Mouse (Mus musculus) MEL (cell line): Measurements from ENCODE around the gene Mag. TPM values are rescaled to one million over a fixed set of nuclear protein-coding genes. Genes with fewer than 3 reads are reported as not detected.

Experiments used
- DNase-seq: peaks from one replicate; pipeline ENCODE4 v3.0.0; 2011; ENCODE audit warnings: low read depth, low spot score
- H3K27ac ChIP-seq: 2 replicates; pipeline ENCODE4 v1.5.1; 2012; ENCODE audit warnings: low read depth, mild to moderate bottlenecking, control low read depth, low read length, moderate library complexity; ENCODE audit not compliant: control insufficient read depth
- H3K27me3 ChIP-seq, 2 experiments: fragments of 150-350 bp in 1 of 2; sonication (generic) in 1 of 2; 2 replicates each; pipeline ENCODE4 v1.6.1; 2012; ENCODE audit warnings: low read length in 2 of 2, mild to moderate bottlenecking in 2 of 2, improper control_type of control experiment in 1 of 2, moderate library complexity in 1 of 2; ENCODE audit not compliant: insufficient read depth in 2 of 2, control insufficient read depth in 1 of 2
- H3K36me3 ChIP-seq, 2 experiments: 2 replicates each; pipeline ENCODE4 v1.6.1; 2012 to 2014; ENCODE audit warnings: low read length in 2 of 2, improper control_type of control experiment in 1 of 2, inconsistent platforms in 1 of 2, mild to moderate bottlenecking in 1 of 2; ENCODE audit not compliant: insufficient read depth in 2 of 2, control insufficient read depth in 1 of 2
- H3K4me1 ChIP-seq, 2 experiments: fragments of 150-350 bp in 1 of 2; sonication (generic) in 1 of 2; 2 replicates each; pipeline ENCODE4 v1.6.1; 2012; ENCODE audit warnings: low read length in 2 of 2, improper control_type of control experiment in 1 of 2, mild to moderate bottlenecking in 1 of 2; ENCODE audit not compliant: insufficient read depth in 2 of 2, control insufficient read depth in 1 of 2
- H3K4me3 ChIP-seq, 2 experiments: fragments of 150-350 bp in 1 of 2; sonication (generic) in 1 of 2; 2 replicates each; pipeline ENCODE4 v1.5.1; 2012; ENCODE audit warnings: low read depth in 2 of 2, low read length in 2 of 2, mild to moderate bottlenecking in 2 of 2, moderate library complexity in 2 of 2, control low read depth in 1 of 2, improper control_type of control experiment in 1 of 2; ENCODE audit not compliant: control insufficient read depth in 1 of 2, insufficient read depth in 1 of 2
- H3K79me2 ChIP-seq: 2 replicates; pipeline ENCODE4 v1.6.1; 2012; ENCODE audit warnings: mild to moderate bottlenecking, low read length, moderate library complexity; ENCODE audit not compliant: control insufficient read depth, poor library complexity, insufficient read depth
- H3K9ac ChIP-seq: 2 replicates; pipeline ENCODE4 v1.6.1; 2012; ENCODE audit warnings: low read depth, mild to moderate bottlenecking, control low read depth, low read length, moderate library complexity; ENCODE audit not compliant: control insufficient read depth, poor library complexity, severe bottlenecking
- H3K9me3 ChIP-seq: fragments of 150-350 bp; sonication (generic); replicated peaks from 2 replicates; pipeline ENCODE4 v1.6.1; 2012; ENCODE audit warnings: mild to moderate bottlenecking, low read length, improper control_type of control experiment, moderate library complexity; ENCODE audit not compliant: insufficient read depth
- CHD2 ChIP-seq: IDR thresholded peaks from 2 replicates; pipeline ENCODE4 v1.6.1; 2011; ENCODE audit warnings: low read length, improper control_type of control experiment
- GABPA ChIP-seq: IDR thresholded peaks from 2 replicates; pipeline ENCODE4 v1.6.1; 2012; ENCODE audit warnings: low read depth, mild to moderate bottlenecking, inconsistent platforms, low read length, improper control_type of control experiment, moderate library complexity
- HCFC1 ChIP-seq: IDR thresholded peaks from 2 replicates; pipeline ENCODE4 v1.6.1; 2012; ENCODE audit warnings: low read depth, mild to moderate bottlenecking, inconsistent platforms, low read length, improper control_type of control experiment, moderate library complexity
- MAX ChIP-seq: IDR thresholded peaks from 2 replicates; pipeline ENCODE4 v1.6.1; 2011; ENCODE audit warnings: low read length, improper control_type of control experiment
- MEF2A ChIP-seq: IDR thresholded peaks from 2 replicates; pipeline ENCODE4 v1.6.1; 2014; ENCODE audit warnings: low read depth, mild to moderate bottlenecking, inconsistent platforms, low read length, improper control_type of control experiment; ENCODE audit not compliant: poor library complexity, insufficient replicate concordance, severe bottlenecking; ENCODE audit errors: extremely low read depth
- MXI1 ChIP-seq: IDR thresholded peaks from 2 replicates; pipeline ENCODE4 v1.6.1; 2011; ENCODE audit warnings: mild to moderate bottlenecking, low read depth, low read length, improper control_type of control experiment
- MYB ChIP-seq: IDR thresholded peaks from 2 replicates; pipeline ENCODE4 v1.6.1; 2011; ENCODE audit warnings: mild to moderate bottlenecking, low read depth, low read length, improper control_type of control experiment
- NRF1 ChIP-seq: IDR thresholded peaks from 2 replicates; pipeline ENCODE4 v1.6.1; 2014; ENCODE audit warnings: low read depth, mild to moderate bottlenecking, inconsistent platforms, low read length, improper control_type of control experiment, moderate library complexity; ENCODE audit not compliant: poor library complexity, insufficient read depth, severe bottlenecking
- RAD21 ChIP-seq: IDR thresholded peaks from 2 replicates; pipeline ENCODE4 v1.6.1; 2011; ENCODE audit warnings: mild to moderate bottlenecking, low read depth, low read length, improper control_type of control experiment
- TBP ChIP-seq: IDR thresholded peaks from 2 replicates; pipeline ENCODE4 v1.8.0; 2011; ENCODE audit warnings: low read depth, low read length, improper control_type of control experiment
- TCF12 ChIP-seq: IDR thresholded peaks from 2 replicates; pipeline ENCODE4 v1.6.1; 2014; ENCODE audit warnings: low read depth, mild to moderate bottlenecking, inconsistent platforms, low read length, improper control_type of control experiment, moderate library complexity
- USF1 ChIP-seq: IDR thresholded peaks from 2 replicates; pipeline ENCODE4 v1.6.1; 2014; ENCODE audit warnings: low read depth, mild to moderate bottlenecking, inconsistent platforms, low read length, improper control_type of control experiment, moderate library complexity
- USF2 ChIP-seq, 2 experiments: IDR thresholded peaks; 2 replicates each; pipeline ENCODE4 v1.6.1; 2011 to 2012; ENCODE audit warnings: improper control_type of control experiment in 2 of 2, low read length in 2 of 2, borderline replicate concordance in 1 of 2, inconsistent platforms in 1 of 2, low read depth in 1 of 2, mild to moderate bottlenecking in 1 of 2; ENCODE audit not compliant: insufficient read depth in 1 of 2
- ZC3H11A ChIP-seq: IDR thresholded peaks from 2 replicates; pipeline ENCODE4 v1.6.1; 2012; ENCODE audit warnings: low read depth, mild to moderate bottlenecking, inconsistent platforms, low read length, improper control_type of control experiment
- ZKSCAN1 ChIP-seq: IDR thresholded peaks from 2 replicates; pipeline ENCODE4 v1.6.1; 2012; ENCODE audit warnings: low read depth, mild to moderate bottlenecking, inconsistent platforms, low read length, improper control_type of control experiment, moderate library complexity
- ZNF384 ChIP-seq: IDR thresholded peaks from 2 replicates; pipeline ENCODE4 v1.6.1; 2012; ENCODE audit warnings: low read depth, mild to moderate bottlenecking, inconsistent platforms, low read length, improper control_type of control experiment
- polyA plus RNA-seq, 2 experiments: library from polyadenylated mRNA; stranded (reverse) in 1 of 2; unstranded in 1 of 2; fragments of >175 nt in 1 of 2; fragments of >200 nt in 1 of 2; gene quantifications; 2 replicates each; pipeline versions ENCODE4 v1.2.1 to v1.2.4; 2012; ENCODE audit warnings: low replicate concordance in 2 of 2, low read depth in 1 of 2; ENCODE audit not compliant: insufficient read length in 2 of 2, insufficient read depth in 1 of 2, missing spikeins in 1 of 2
- total RNA-seq: library from RNA; depleted of rRNA; stranded (reverse); fragments of 300-350 nt; gene quantifications from 2 replicates; pipeline ENCODE4 v1.2.3, GENCODE M21; 2012

Gene Mag
- total and polyA plus RNA-seq, 3 experiments, result not detected

- TF ChIP-seq RAD21 (no peak), CHD2 (no peak), MEF2A (no peak)
- Histone ChIP-seq H3K27me3 (peaks cover 0 to 2% of the 10 kb centered on the region in 2 experiments; a peak in 3 of 4 replicates), H3K79me2 (no peaks in the 10 kb centered on the region), H3K4me1 (no peaks in the 10 kb centered on the region), H3K36me3 (no peaks in the 10 kb centered on the region), H3K27ac (no peak overlapping the region), H3K9ac (no peak overlapping the region), H3K4me3 (no peak overlapping the region), H3K9me3 (no peaks in the 10 kb centered on the region)
- DNase-seq, result no peak
Observed at GRCm38 (mm10) chr7:30908992-30909431, 5.7 kb downstream of the Mag start.

GRCm38 (mm10) chr7:30908277-30908991 is 6.2 kb downstream of the Mag start:
- Histone ChIP-seq H3K27me3 (peaks cover 0 to 1% of the 10 kb centered on the region in 2 experiments; a peak in 1 of 4 replicates), H3K9me3 (no peaks in the 10 kb centered on the region), H3K4me3 (no peak overlapping the region), H3K79me2 (no peaks in the 10 kb centered on the region), H3K36me3 (no peaks in the 10 kb centered on the region), H3K4me1 (no peaks in the 10 kb centered on the region), H3K27ac (no peak overlapping the region), H3K9ac (no peak overlapping the region)
- TF ChIP-seq USF1, result no peak
- TF ChIP-seq USF2 (IDR thresholded peaks at IDR 0.05; ENCODE audit: borderline replicate concordance in 1 of 2, insufficient read depth in 1 of 2, low read depth in 1 of 2, low read length in 2 of 2), result no peak
- TF ChIP-seq TBP, result no peak
- no peak for TF ChIP-seq ZNF384
- no peak for TF ChIP-seq HCFC1
- TF ChIP-seq GABPA, result no peak
- TF ChIP-seq MYB, result no peak
- no peak for TF ChIP-seq TCF12
- no peak for TF ChIP-seq MXI1
- TF ChIP-seq ZKSCAN1, result no peak
- no peak for TF ChIP-seq NRF1
- TF ChIP-seq ZC3H11A, result no peak
- TF ChIP-seq MAX, result no peak
- peak; percentile 9 for DNase-seq
